Mouse (Mus musculus): Measurements from ENCODE around the gene Sec22c. TPM values are rescaled to one million over a fixed set of nuclear protein-coding genes. Genes with fewer than 3 reads are reported as not detected.

Sec22c gene
- total RNA-seq, 2 experiments from 2014 or later: 28.9 to 29.4 TPM

- no peak for DNase-seq (ENCODE audit: low spot score in 2 of 2)
Observed at GRCm38 (mm10) chr9:121656322-121656721, 49.0 kb downstream of the Sec22c start.

GRCm38 (mm10) chr9:121653668-121654067 is 51.6 kb downstream of the Sec22c start:
- DNase-seq (ENCODE audit: low spot score in 2 of 2): no peak

GRCm38 (mm10) chr9:121647026-121647425 is 58.3 kb downstream of the Sec22c start:
- DNase-seq (ENCODE audit: low spot score in 2 of 2): no peak

DNA sequence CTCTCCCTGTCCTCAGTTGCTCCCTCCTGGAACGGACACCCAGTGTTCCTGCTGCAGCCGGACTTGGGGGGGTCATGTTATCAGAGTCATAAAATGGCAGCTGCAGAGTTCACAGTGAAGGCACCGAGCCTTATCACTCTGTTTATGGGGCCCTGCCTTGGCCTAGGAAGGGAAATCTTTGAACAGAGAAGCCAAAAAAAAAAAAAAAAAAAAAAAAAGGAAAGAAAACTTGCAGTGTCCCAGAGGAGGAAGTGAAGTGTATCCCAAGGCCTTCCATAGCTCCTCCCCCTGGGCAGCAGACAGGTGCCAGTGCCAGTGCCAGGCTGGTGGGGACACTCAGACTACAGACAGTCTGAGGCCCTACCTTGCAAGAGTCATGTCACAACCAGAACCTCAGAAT is 60.4 kb downstream of the Sec22c start:
- no peak for DNase-seq (ENCODE audit: low spot score in 2 of 2)

DNA sequence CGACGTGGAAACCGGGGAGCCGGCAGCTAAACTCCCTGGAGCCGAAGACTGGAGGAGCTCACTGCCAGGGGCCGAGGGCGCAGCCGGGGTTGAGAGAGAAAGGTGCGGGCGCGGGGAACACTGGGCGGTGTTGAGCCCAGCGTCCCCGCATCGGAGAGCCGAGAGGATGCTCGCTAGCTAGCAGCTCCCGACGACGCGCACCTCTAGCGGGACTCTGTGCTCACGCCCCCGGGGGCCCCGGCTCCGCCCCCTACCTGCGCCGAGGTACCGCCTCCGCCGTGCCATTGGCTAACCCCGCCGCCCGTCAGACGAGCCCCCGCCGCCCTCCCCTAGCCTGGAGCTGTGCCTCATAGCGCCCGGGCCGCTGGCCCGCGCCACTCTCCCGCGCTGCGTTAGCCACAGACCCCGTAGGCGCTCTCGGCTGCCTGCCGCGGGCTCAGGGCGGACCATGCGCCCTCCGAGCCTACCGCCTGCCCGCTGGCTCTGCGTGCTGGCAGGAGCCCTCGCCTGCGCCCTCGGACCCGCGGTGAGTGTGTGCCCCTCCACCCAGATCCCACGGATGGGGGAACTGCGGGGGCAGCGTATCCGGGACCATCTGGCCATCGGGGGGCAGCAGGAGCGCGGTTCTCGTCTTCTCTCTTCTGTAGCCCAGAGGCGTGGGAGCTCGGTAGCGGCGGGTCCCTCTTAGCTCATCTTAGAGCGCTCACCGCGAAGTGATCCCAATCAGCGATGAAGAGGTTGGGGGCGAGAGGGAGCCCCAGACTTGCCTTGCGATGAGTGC is 62.7 kb downstream of the Sec22c start, which contains the start of gene Vipr1:
Gene Vipr1 (plus strand): TSS at position 316 of the 781 bp plus-strand sequence.
- peak; percentile 85 to 91 for DNase-seq (ENCODE audit: low spot score in 2 of 2)

- peak; percentile 78 to 83 for DNase-seq (ENCODE audit: low spot score in 2 of 2)
Observed at GRCm38 (mm10) chr9:121642001-121642400, 63.3 kb downstream of the Sec22c start, which contains the start of gene Lyzl4. Gene Lyzl4, minus strand, starts transcription at chr9:121642096.

GRCm38 (mm10) chr9:121641235-121641915 is 63.9 kb downstream of the Sec22c start:
- DNase-seq (ENCODE audit: low spot score in 2 of 2): peak; percentile 41 to 53

- DNase-seq (ENCODE audit: low spot score in 2 of 2): peak; percentile 86 to 88
Observed at GRCm38 (mm10) chr9:121639790-121640189, 65.5 kb downstream of the Sec22c start.

DNA sequence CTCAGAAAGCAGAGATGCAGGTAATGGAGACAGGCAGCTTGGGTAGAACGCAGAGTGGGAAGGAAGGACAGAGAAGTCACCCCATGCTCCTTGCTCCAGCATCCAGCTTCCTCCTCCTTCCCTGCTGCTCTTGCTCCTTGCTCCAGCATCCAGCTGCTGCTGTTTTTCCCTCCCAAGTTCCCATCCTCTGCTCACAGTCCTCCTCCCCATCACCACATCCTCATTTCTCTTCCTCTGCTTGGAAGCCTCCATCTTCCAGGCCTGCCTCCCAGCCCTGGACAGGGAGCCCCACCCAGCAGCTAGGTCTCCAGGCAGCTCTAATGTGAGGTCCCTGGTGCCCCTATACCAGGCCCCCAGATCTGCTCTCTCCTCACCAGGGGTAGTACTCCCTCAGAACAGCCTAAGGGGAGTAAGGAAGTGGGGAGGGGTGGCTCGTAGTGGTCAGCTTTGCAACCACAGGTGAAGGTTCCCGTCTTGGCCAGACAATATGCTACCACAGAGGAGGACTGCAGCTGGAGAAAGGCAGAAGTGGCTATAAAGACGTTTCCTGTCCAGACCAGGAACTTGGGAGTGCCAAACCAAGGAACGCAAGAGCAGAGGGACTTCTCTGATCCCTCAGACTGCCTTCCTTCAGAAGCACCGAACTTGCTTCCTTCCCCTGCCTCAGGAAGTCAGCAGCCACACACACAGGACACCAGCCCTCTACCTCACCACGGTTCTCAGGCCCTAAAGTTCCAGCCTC is 69.3 kb downstream of the Sec22c start:
- no peak for DNase-seq (ENCODE audit: low spot score in 2 of 2)

GRCm38 (mm10) chr9:121633306-121633705 is 72.0 kb downstream of the Sec22c start:
- DNase-seq (ENCODE audit: low spot score in 2 of 2): no peak

GRCm38 (mm10) chr9:121632891-121633290 is 72.4 kb downstream of the Sec22c start:
- DNase-seq (ENCODE audit: low spot score in 2 of 2): no peak

DNA sequence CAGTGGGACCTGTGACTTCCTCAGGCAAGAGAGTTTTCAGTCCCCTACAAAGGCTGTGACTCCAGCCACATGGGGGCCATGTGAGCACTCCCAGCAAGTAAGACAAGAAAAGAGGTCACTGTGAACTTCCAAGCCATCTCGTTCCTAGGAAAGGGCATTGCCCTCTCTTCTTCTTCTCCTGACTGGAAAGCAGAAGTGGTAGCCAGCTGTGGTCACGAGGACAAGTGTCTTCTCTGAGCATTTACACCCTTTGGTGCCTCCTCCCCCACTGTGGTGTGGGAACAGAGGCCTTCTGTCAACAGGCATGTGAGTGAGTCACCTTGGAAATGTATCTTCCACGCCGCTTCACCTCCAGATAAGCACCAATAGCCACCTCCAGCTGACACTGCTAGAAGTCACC is 73.3 kb downstream of the Sec22c start:
- no peak for DNase-seq (ENCODE audit: low spot score in 2 of 2)

DNA sequence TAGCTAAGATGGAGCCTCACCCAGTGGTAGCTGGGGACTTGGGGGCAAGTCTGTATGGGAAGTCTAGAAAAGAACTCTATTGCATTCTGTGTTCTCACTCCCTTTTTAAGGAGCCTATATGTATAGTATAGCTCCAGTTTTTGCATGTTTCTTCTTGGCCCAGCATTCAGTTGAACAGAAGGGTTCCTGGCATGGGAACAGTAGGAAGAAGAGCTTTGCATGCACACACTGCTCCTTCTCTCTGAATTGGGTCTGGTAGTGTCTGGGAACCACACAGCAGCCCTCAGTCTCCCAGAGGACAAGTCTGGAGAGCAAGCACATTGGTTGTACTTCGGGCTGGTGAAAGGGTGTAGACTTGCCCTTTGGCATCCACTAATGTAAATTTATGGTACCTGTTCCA is 74.7 kb downstream of the Sec22c start:
- no peak for DNase-seq (ENCODE audit: low spot score in 2 of 2)

Other genes starting within 250 kb of the Sec22c start
- gene Cck, start 209.8 kb downstream of the Sec22c start, total RNA-seq (2021): 100 to 1,000 TPM; 710 to 834 TPM
- 1 to 10 TPM; 1.4 to 1.8 TPM for gene Lyzl4, start 63.4 kb downstream of the Sec22c start, total RNA-seq (2021)
- gene Vipr1, start 62.8 kb downstream of the Sec22c start, total RNA-seq (2021): 10 to 100 TPM; 22.1 to 35.8 TPM
- 10 to 100 TPM; 73.2 to 83.3 TPM for gene Ss18l2, start 4.8 kb upstream of the Sec22c start, total RNA-seq (2021)
- 100 to 1,000 TPM; 103 to 112 TPM for gene Nktr, start 13.7 kb upstream of the Sec22c start, total RNA-seq (2021)
- gene Zfp651, start 53.8 kb upstream of the Sec22c start, total RNA-seq (2021): 100 to 1,000 TPM; 104 to 106 TPM
- 1 to 10 TPM; 6.2 to 7.2 TPM for gene Klhl40, start 72.1 kb upstream of the Sec22c start, total RNA-seq (2021)
- gene Hhatl, start 87.0 kb upstream of the Sec22c start, total RNA-seq (2021): 10 to 100 TPM; 15.4 to 25.0 TPM
- gene Ccdc13, start 134.0 kb upstream of the Sec22c start, total RNA-seq (2021): 1 to 10 TPM; 5.1 to 6.1 TPM
- 100 to 1,000 TPM in 1 of 2 experiments, 10 to 100 TPM in 1; 96.5 to 107 TPM for gene Higd1a, start 152.9 kb upstream of the Sec22c start, total RNA-seq (2021)
- 1 to 10 TPM; 5.9 to 9.5 TPM for gene Ackr2, start 192.9 kb upstream of the Sec22c start, total RNA-seq (2021)
- gene Cyp8b1, start 210.8 kb upstream of the Sec22c start, total RNA-seq (2021): not detected
- gene Fam198a, start 245.5 kb upstream of the Sec22c start, total RNA-seq (2021): 1 to 10 TPM; 5.4 to 7.5 TPM

Measured in left cerebral cortex, adult 18-20 months (tissue).